Mouse (Mus musculus) heart, adult 2 months (tissue): ENCODE results near the gene Sdhaf3. TPM values are rescaled to one million over a fixed set of nuclear protein-coding genes. Genes with fewer than 3 reads are reported as not detected.
"Not testable (repeated sequence)": the region's sequence is repeated elsewhere in the genome, so short reads cannot be mapped to it uniquely, and the experiment has no call there.

Experiments used
- DNase-seq, 2 experiments: peaks; one replicate each; pipeline ENCODE4 v3.0.0; 2021
- H3K27ac ChIP-seq: fragments of 200-600 bp; 2 replicates; pipeline ENCODE4 v1.8.1; 2022
- H3K27me3 ChIP-seq: fragments of 200-500 bp; 2 replicates; pipeline ENCODE4 v1.6.1; 2012; ENCODE audit warnings: mild to moderate bottlenecking, low read length, inconsistent platforms, mixed read lengths; ENCODE audit not compliant: control insufficient read depth, insufficient read depth
- H3K36me3 ChIP-seq: fragments of 200-500 bp; 2 replicates; pipeline ENCODE4 v1.6.1; 2012; ENCODE audit warnings: low read length, inconsistent platforms; ENCODE audit not compliant: control insufficient read depth, insufficient read depth
- H3K4me1 ChIP-seq: fragments of 200-500 bp; 2 replicates; pipeline ENCODE4 v1.6.1; 2011; ENCODE audit warnings: low read length; ENCODE audit not compliant: control insufficient read depth, insufficient read depth
- H3K4me3 ChIP-seq: fragments of 200-600 bp; 2 replicates; pipeline ENCODE4 v1.8.1; 2022
- H3K79me2 ChIP-seq: fragments of 200-500 bp; replicated peaks from 2 replicates; pipeline ENCODE4 v1.6.1; 2012; ENCODE audit warnings: mild to moderate bottlenecking, inconsistent platforms, low read length, moderate library complexity, mixed read lengths; ENCODE audit not compliant: control insufficient read depth, insufficient read depth
- H3K9ac ChIP-seq: fragments of 200-500 bp; 2 replicates; pipeline ENCODE4 v1.6.1; 2012; ENCODE audit warnings: low read depth, mild to moderate bottlenecking, control low read depth, inconsistent platforms, low read length, mixed read lengths
- CTCF ChIP-seq: fragments of 200-600 bp; IDR thresholded peaks from 2 replicates; pipeline ENCODE4 v1.8.1; 2022; ENCODE audit warnings: antibody characterized with exemption, mild to moderate bottlenecking, moderate library complexity
- EP300 ChIP-seq: fragments of 200-500 bp; IDR thresholded peaks from 2 replicates; pipeline ENCODE4 v1.6.1; 2011; ENCODE audit warnings: low read depth, low read length, control low read depth; ENCODE audit not compliant: insufficient read depth
- POLR2A ChIP-seq: fragments of 200-500 bp; IDR thresholded peaks from 2 replicates; pipeline ENCODE4 v1.6.1; 2011; ENCODE audit warnings: mild to moderate bottlenecking, low read depth, low read length, control low read depth; ENCODE audit not compliant: insufficient read depth
- WGBS: fragments of 180-500 bp; shearing (Covaris S2); methylation state at CpG from one replicate; pipeline ENCODE4 v1.1.7; 2018; 5-methylcytosine and 5-hydroxymethylcytosine counted together
- intact Hi-C: fragments of 180-260 bp; cut with DNase I; formaldehyde crosslinking; loops from one replicate; pipeline ENCODE4 v1.15.1; 2025
- polyA plus RNA-seq: library from polyadenylated mRNA; depleted of rRNA; stranded (reverse); fragments of >200 nt; gene quantifications from 2 replicates; pipeline ENCODE4 v1.2.3, GENCODE M21; 2012
- total RNA-seq, 2 experiments: library from RNA; stranded (reverse); gene quantifications; 2 replicates each; pipeline ENCODE4 v1.2.3; 2021

Sdhaf3 gene
- total and polyA plus RNA-seq, 3 experiments: 1.1 to 4.5 (median 4.3) TPM

DNA sequence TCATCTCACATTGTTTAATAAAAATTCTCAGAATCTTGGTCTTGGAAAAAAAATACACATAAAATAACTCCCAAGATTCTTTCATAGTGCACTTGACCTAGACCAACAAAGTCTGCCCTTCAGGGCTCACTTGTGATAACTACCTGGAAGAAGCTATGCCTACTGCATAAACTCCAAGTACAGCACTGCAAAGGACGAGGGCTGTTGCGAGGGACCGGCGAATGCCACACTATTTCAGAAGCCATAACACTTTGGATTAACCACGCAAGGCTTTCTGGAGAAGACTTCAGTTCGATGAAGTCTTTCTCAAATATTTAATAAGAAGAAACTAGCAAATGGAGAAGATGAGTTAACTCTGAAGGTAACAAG is 425 bp upstream of the Sdhaf3 start:
- Histone ChIP-seq H3K9ac (no peak overlapping the region), H3K27ac (peak overlapping the region; percentile 59), H3K27me3 (no peaks in the 10 kb centered on the region), H3K79me2 (no peaks in the 10 kb centered on the region), H3K36me3 (no peaks in the 10 kb centered on the region), H3K4me1 (no peaks in the 10 kb centered on the region; the same call in 1 of the 2 replicates), H3K4me3 (peak overlapping the region; percentile 82)
- intact Hi-C loops: loop anchor here (5.0 kb wide), 1 partner anchor 378 kb away; the partner anchor contains the start of gene Sem1
- WGBS: 43% methylated on average over 6 of the region's 6 CpGs
- no peak for TF ChIP-seq CTCF
- no peak for TF ChIP-seq POLR2A
- no peak for TF ChIP-seq EP300
- no peak for DNase-seq

DNA sequence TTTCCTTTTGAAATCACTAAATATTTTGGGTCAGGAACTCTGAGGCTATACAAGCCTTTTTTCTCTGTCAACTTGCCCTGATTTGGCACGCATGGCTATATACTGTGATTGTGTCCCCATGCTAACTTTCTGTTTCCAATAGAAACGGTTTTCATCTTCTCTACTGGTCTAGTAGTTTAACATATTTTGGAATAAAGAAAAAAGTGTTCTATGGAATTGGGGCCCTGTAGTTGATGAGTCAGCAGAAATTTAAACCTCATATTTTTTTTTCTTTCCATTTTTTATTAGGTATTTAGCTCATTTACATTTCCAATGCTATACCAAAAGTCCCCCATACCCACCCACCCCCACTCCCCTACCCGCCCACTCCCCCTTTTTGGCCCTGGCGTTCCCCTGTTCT is 3.4 kb downstream of the Sdhaf3 start:
- DNase-seq: not testable (repeated sequence)
- intact Hi-C loops: loop anchor here (5.0 kb wide), 1 partner anchor 382 kb away; the partner anchor contains the start of gene Sem1
- WGBS: 83% methylated on average over 2 of the region's 4 CpGs

DNA sequence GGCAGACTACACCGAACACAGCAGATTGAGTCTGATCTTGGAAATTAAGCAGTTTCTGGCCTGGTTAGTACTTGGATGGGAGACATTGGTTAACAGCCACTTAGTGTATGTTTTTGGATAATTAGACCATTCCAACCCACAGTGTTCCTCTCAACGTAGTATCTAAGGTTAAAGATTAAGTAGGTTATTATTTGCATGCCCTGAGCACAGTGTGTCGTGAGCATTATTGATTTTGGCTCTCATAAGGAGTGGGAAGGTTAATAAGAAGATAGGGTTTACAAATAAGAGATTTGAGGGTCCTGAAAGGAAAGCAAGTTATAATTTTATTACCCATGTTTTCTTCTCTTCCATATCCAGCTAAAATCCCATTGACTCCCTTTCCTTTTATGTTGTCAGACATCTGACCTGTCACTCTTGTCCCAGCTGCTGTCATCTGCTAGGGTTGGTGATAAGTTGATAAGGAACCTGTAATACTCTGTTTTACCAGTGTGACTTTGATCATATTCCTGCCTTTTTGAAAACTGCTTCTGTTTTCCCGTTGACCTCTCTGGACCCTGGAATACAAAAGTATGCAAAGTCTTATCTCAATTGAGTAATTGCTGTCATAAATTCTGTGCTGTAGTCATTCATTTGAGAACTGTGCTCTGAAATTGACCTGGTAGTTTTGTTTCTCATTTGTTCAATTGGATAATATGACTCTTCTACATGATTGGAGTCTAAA is 41.6 kb downstream of the Sdhaf3 start:
- Histone ChIP-seq H3K27me3 (no peaks in the 10 kb centered on the region), H3K27ac (no peak overlapping the region), H3K4me1 (no peaks in the 10 kb centered on the region), H3K9ac (no peak overlapping the region), H3K79me2 (no peaks in the 10 kb centered on the region), H3K4me3 (no peak overlapping the region), H3K36me3 (no peaks in the 10 kb centered on the region)
- 65% methylated on average over 4 of the region's 4 CpGs for WGBS
- intact Hi-C loops: no loop called here
- TF ChIP-seq POLR2A: no peak
- no peak for TF ChIP-seq CTCF
- TF ChIP-seq EP300: no peak
- no peak for DNase-seq

More for the DNA sequence above, 3.4 kb downstream of the Sdhaf3 start:
- H3K27me3 ChIP-seq, H3K79me2 ChIP-seq, H3K36me3 ChIP-seq, H3K9ac ChIP-seq, H3K4me3 ChIP-seq, H3K27ac ChIP-seq, H3K4me1 ChIP-seq: not testable (repeated sequence)

DNA sequence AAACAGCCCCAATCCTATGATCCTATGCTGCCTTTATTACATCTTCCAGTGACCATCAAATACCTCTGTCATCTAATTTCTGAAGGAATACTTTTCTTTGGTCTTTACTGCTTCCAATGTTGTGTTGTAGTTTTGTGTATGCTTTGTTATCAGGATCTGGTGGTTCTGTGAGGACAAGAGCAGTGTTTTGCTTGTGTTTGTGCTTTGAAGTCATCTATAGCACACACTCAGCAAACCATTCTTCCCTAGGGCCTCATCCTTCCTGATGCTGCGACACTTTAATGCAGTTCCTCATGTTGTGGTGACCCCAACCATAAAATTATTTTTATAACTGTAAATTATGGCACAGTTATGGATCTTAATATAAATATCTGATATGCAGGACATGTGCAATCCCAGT is 42.2 kb downstream of the Sdhaf3 start:
- no peak overlapping the region for H3K27ac ChIP-seq
- H3K36me3 ChIP-seq: no peaks in the 10 kb centered on the region
- TF ChIP-seq POLR2A: no peak
- no peak for TF ChIP-seq CTCF
- TF ChIP-seq EP300: no peak
- no peak overlapping the region for H3K4me3 ChIP-seq
- DNase-seq: no peak
- H3K9ac ChIP-seq: no peak overlapping the region
- H3K4me1 ChIP-seq: no peaks in the 10 kb centered on the region
- H3K79me2 ChIP-seq: no peaks in the 10 kb centered on the region
- 93% methylated on average over 1 of the region's 1 CpGs for WGBS
- no peaks in the 10 kb centered on the region for H3K27me3 ChIP-seq
- intact Hi-C loops: no loop called here

DNA sequence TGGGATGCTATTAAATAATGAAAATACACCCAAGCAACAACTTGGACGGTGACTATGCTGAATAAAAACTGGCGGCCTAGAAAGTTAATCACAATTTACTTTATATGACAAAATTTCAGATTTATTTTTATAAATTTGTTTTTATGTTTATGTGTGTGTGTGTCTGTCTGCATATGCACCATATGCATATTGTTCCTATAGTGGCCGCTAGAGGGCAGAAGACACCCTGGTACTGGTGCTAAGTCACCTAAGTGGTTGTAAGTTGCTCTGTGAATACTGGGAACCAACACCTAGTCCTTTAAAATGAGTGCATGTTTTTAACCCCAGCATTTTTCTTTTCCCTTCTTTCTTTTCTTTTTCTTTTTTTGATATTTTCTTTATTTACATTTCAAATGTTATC is 43.2 kb downstream of the Sdhaf3 start:
- DNase-seq: no peak
- Histone ChIP-seq H3K9ac (no peak overlapping the region), H3K36me3 (no peaks in the 10 kb centered on the region), H3K27me3 (no peaks in the 10 kb centered on the region), H3K79me2 (no peaks in the 10 kb centered on the region), H3K4me1 (no peaks in the 10 kb centered on the region), H3K27ac (no peak overlapping the region), H3K4me3 (no peak overlapping the region)
- intact Hi-C loops: no loop called here
- TF ChIP-seq EP300 (no peak), CTCF (peak; percentile 23; the same call in 1 of the 2 replicates)
- WGBS: 88% methylated on average over 3 of the region's 3 CpGs

DNA sequence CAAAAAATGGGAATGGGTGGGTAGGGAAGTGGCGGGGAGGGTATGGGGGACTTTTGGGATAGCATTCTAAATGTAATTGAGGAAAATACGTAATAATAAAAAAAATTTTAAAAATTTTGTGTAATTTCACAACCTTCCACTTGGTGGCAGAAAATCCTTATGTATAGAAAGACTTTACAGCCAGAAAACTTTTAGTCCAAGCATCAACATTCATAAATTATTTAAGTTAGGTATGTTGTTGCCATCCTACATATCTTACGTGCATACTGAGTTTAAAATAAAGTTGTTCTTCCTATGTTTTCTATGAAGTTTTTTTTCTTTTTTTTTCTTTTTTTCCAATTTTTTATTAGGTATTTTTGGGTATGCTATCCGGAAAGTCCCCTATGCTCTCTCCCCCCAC is 47.3 kb downstream of the Sdhaf3 start:
- Histone ChIP-seq H3K27ac (no peak overlapping the region), H3K4me1 (no peaks in the 10 kb centered on the region), H3K36me3 (no peaks in the 10 kb centered on the region), H3K9ac (no peak overlapping the region), H3K79me2 (no peaks in the 10 kb centered on the region), H3K4me3 (no peak overlapping the region), H3K27me3 (no peaks in the 10 kb centered on the region)
- intact Hi-C loops: loop anchor here (5.0 kb wide), 1 partner anchor 669 kb away; no protein-coding TSS in a partner anchor
- no peak for DNase-seq
- WGBS: 67% methylated on average over 4 of the region's 4 CpGs
- peak; percentile 59 for TF ChIP-seq CTCF
- no peak for TF ChIP-seq EP300
- TF ChIP-seq POLR2A: no peak
